Mouse (Mus musculus): Measurements from ENCODE around the gene Dapl1.

The Dapl1 gene

DNA sequence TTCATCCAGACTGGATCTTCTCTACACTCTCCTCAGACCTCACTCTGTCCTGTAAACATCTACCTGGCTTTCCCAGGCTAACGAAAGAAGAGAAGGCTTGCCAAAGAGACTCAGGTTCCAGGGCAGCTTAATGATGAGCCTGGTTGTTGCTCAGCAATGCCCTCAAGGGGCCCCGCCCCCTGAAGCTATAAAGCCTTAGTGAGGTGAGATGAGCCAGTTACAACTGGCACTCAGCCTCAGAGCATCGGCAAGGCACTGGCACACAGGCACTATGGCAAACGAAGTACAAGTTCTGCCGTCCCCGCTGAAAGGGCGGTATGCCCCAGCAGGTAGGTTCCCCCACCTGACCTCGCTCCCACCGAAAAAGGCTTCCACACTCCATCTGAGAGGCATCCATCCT is at the start of gene Dapl1:
Gene Dapl1 (plus strand): TSS at position 216 of the 400 bp plus-strand sequence.
- DNase-seq (ENCODE audit: low read depth): no peak

DNA sequence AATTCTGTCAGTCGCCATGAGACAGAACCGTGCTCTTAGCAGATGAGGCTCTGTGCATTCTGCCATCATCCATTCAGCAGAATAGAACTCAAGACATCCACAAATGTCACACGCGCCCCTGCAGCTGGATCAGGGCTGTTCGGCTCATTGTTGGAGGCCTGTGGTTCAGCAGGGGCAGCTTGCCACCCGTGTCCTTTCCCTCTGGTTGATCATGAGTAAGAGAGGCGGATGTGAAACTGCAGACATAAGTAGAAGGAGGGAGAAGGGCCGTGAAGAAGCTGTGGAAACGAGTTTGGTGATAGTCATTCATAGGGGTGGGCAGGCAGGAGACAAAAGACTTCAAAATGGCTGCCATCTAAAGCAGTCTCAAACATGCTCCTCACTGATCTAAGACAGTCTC is 49.6 kb upstream of the Dapl1 start:
- no peak for DNase-seq (ENCODE audit: low read depth)

DNA sequence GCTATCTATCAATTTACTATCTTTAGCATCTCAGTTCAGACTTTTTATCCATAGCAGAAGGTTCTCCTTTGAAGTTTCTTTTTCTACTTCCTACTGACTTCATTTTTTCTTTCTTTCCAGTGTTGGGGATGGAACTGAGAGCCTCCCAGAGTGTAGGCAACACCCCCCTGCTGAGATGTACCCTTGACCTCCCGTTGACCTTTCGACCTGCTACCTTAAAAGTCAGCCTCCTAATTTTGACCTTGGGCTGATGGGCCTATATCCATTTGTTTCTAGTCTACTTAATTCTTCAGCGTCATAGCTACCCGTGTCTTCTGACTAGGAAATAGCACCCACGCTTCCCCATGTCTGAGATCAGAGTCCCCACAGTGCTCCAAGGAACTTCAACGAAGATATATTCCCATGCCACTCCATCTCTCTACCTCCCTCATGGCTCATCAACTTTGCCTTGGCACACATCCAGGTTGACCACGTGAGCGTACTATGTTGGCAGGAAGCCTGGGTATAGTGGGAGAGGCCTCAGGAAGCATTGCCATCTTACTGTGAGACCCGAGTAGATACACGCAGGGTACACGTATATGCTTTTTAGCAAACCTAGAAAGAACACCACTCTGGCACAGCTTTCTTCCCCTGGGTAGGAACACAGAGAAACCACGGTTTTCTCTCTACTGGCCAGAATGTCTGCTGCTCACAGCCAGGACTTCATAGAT is 46.6 kb upstream of the Dapl1 start:
- no peak for DNase-seq (ENCODE audit: low read depth)

DNA sequence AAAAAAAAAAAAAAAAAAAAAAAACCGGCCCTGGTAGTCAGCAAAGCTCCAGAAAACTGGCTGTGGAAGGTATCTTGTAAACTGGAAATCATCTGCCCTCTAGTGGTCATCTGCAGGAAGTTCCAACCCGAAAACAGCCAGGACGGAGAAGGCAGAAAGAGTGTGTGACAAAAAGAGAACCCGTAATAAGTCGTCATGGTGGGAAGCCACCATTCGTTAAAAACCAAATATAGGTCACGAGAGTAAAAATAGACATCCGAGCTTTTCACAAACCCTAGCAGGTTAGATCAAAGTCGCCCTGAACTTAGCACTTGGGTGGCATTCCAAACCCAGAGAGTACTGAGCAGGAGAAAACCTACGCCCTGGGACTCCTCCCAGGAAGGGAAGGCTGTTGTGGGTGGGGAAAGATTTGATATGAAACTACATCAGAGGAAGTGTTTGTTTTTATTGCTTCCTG is 45.9 kb upstream of the Dapl1 start:
- DNase-seq (ENCODE audit: low read depth): peak; percentile 58

DNA sequence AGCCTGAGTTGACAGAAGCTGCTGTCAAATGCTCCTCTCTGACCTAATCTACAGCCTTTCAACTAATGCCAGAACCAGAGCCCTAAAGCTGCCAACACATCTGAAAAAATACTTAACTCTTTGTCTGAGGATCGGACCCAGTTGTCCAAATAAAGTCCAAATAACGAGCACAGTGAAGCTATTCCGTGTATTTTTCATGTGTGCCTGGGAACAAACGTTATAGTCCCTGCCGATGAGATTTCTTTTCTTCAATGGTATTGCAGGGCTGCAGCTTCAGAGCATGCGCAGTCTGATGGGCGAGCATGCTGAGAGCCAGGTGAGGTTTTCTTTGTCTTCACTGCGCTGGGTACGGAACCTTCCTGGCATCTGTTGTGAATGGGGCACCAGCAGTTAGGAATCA is 44.6 kb upstream of the Dapl1 start:
- DNase-seq (ENCODE audit: low read depth): no peak

DNA sequence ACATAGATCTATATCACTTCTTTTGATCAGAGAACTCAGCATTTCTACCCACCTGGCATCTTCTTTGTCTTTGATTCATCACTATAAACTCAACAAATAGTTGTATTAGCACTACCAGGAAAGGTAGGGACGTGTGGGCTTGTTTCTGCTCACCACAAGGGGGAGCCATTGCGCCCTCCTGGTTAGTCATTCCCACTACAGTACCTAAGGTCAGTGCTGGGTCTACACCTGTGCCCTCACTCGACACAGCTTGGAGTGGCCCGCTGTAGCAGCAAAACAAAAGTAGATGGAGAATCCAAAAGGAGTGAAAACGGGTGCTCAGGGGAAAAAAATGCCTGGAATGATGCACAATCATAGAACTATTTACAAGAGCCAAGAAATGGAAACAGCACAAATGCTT is 44.0 kb upstream of the Dapl1 start:
- DNase-seq (ENCODE audit: low read depth): no peak

DNA sequence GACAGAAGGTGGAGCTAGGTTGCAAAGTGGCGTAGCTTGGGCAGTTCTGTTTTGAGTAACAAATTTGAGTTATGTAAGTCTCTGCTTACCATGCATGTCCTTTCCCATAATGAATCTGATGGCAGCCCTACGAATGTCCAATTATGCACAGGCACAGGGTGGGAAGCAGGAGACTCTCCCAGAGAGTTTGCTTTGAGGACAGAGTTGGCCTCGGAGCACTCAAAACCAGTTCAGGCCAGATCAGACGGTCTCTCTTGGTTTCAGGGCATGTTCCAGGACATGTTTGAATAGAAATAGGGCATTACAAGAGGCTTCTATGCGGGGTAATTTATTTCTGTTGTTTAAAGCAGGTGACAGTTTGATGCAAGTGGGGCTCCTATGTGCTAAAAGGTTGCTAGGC is 42.8 kb upstream of the Dapl1 start:
- no peak for DNase-seq (ENCODE audit: low read depth)

DNA sequence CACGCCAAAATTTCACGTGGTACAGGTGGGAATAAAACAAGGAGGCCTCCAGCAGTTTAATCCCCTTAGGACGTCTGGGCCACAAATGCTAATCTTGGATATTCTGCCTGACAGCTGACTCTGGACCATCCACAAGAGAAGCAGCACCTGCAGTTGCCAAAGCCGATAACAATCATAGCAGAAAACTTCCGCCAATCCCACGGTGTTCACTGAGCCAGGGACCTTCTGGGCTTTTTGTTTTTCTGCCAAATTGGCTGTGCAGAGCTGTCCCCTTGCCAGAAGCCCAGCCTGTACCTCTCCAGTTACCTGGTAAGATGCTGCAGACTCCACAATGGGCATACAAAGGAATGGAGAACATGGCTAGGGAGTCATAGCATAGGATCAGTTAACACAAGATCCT is 37.8 kb upstream of the Dapl1 start:
- no peak for DNase-seq (ENCODE audit: low read depth)

DNA sequence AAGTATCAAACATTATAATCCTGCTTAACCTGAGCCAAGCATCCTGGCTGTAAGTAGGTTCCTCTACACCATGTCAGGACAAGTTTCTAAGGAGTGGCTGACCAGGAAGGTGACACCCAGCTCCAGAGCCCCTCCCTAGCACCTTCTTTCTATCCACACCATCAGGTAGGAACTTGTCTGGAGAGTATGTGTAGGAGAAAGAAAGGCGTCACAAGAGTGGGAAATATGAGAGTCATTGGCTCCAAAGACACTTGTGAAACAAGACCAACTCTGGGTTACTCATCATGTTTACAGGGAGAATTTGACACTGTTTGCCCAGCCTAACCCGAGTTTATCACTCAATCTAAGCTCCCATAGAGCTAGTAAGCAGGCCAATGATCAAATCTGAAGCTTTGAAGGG is 36.7 kb upstream of the Dapl1 start:
- no peak for DNase-seq (ENCODE audit: low read depth)

DNA sequence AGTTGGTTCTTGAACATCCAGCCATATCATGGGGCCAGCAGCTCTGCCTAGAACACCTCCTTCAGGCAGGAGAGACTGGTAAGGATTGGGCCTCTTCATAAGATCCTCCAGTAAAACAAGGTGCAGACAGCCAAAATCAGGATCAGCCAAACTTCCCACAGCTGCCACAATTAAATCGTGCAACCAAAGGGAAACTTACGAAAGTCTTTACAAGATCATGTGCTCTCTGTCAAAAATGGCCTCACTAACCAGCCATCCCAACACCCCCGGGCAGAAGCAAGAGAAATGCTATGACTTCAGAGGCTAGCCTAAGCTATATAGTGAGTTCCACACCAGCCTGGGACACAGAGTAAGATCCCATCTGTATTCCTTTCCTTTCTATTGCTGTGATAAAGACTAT is 35.9 kb upstream of the Dapl1 start:
- no peak for DNase-seq (ENCODE audit: low read depth)

DNA sequence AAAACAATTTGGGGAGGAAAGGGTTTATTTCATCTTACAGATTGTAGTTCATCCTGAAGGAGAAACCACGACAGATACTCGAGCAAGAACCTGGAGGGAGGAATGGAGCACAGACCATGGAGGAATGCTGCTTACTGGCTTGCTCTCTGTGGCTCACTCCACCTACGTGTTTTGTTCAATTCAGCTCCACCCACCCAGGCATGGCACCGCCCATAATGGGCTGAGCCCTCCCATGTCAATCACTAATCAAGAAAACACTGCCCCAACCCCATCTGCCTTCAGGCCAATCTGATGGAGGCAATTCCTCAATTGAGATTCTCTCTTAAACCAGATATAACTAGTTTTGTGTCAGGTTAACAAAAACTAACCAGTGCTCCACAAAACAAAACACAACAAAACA is 35.5 kb upstream of the Dapl1 start:
- no peak for DNase-seq (ENCODE audit: low read depth)

DNA sequence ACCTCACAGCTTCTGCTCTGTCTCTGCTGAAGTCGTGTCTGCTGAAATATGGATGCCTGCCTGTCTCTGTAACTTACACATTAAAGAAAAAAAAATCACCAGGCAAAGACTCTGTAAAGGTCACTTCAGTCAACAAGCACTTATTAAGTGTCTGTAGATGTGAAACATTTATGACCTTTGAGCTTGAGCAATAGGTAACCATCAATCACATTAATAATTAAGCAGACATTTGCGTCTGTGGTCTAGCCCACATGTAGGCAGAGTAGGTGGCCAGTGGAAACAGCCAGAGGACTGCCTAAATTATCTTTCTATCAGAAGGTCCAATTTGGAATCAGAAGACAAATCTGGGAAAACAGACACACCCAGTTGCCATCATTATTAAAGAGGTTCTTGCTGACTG is 32.8 kb upstream of the Dapl1 start:
- no peak for DNase-seq (ENCODE audit: low read depth)

DNA sequence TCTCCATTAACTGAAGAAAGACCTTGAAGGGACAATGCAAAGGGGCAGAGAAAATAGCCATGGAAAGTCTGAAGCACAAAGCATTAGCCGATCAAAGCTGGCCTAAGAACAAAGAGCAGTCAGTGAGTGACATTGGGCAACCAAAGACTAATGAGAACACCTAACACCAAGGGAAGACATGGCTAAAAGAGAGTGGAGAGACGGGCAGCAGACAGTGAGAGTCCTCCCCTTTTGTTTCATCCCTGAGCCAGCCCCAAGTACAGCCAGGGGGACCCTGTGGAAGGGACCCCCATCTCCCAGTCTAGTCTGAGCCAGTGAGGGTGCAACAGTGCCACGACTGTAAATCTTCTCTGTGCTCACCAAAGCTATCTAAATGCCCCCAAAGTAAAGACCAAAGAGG is 32.4 kb upstream of the Dapl1 start:
- no peak for DNase-seq (ENCODE audit: low read depth)

DNA sequence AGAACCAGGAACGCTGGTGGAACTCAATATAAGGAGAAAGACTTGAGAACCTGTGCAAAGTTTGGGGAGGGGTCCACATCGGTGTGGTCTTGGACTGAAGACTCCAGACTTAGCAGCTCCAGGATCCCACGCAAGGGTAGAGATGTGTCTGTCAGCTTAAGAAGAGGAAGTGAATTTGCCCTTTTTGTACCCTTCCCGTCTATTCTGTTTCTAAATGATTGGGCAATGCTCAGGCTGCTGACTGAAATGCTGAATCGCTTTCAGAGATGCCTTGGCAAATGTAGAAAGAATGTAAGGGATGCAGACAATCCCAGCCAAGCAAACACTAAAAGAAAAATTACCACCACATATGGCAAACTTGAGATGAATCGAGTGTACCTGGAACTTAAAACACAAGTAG is 22.4 kb upstream of the Dapl1 start:
- DNase-seq (ENCODE audit: low read depth): no peak

DNA sequence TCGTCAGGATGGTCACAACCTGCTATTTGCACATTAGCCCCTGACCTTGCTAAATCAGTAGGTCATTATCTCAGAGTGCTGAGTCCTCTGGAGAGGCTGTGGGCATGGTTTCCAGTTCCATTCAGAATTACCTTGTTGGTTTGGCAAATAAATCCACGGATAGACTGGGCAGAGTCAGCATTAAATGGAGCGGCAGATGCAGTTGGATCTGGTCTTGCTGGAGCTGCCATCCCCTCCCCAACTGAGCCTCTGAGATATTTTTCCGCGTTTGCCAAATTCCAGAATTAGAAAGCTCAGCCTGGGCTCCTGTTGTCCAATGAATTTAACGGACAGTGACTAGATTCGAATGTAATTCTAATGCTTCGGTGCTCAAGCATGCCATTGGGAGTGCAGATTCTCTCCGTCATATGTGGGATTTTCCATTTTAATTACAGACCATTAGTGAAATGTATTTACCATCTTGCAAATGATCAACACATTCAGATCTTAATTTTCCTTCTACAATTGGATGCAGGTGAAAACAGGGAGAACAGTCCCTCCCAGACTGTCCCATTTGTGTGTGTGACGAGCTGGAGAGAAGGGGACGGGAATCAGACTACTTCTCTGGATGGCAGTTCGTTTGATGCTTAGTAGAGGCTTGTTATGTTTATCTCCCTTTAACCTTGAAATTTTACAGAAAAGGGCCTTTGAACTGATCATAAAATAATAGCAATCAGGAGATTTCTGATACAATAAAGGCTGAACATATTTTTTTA is 20.8 kb upstream of the Dapl1 start:
- DNase-seq (ENCODE audit: low read depth): no peak

DNA sequence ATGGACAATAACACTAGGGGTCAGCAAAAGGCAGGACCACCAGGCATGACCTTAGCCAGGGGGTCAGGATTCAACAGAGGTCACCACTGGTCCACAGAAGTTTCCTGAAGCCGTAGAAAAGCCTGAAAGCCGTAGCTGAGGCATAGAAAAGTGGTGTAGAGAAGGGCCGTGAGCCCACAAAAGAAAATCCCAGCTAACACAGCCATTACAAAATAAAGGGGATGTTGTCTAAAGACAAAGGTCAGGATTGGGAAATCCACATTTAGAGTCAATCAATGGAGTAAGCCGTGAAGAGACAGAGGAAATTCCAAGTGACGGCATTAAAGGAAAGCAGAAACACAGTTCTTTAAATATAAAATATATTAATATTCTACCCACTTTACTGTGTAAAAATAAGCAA is 18.8 kb upstream of the Dapl1 start:
- no peak for DNase-seq (ENCODE audit: low read depth)

DNA sequence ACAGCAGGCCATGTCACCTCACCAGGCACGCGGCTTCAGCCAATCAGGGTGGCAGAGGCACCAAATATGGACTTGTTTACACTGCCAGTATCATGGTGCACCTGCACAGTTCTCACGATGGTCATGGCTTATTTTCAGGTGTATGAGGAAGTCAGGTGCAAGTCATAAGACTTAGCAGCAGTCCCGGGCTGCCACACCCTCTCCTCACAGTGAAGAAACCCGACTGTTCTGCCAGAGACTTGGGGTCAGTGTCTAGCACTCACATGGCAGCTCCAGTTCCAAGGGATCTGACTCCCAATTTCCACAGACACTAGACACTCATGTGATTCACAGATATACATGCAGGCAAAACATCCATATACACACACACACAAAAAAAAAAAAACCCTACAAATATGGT is 18.1 kb upstream of the Dapl1 start:
- no peak for DNase-seq (ENCODE audit: low read depth)

DNA sequence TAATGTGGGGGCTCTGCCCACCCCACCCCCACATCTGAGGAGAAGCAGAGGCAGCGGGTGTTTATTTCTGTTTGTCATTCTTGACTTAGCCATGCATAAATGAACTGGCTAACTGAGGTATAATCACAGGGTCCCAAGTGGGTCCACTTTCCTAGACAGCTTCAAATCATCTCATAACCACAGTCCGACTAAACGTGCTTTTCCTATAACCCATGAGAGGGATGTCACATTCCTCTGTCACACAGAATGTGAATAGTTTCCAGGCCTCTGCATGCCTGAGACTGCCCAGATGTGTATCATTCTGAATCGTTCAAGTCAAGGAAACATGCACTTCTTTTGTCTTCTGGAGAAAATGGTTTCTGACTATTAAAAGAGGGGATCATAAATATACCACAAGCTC is 17.4 kb upstream of the Dapl1 start:
- DNase-seq (ENCODE audit: low read depth): no peak

DNA sequence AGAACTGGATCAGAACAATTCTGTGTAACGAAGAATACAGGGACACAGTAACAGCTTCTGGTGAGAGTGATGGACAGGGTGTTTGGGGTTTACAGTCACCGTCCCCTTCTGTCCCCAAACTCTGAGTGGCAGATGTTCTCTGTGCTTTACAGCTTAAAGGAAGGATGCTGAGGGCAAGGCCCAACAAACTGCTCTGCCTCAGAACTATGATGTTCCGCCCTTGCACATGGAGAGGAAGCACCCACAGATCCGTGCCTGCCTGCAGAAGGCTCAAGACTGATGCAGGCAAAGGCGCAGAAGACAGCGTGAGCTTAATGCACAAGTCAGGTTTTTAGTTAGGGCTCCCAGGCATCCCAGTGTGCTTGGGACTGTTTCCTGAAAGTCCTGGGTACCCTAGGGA is 16.5 kb upstream of the Dapl1 start:
- no peak for DNase-seq (ENCODE audit: low read depth)

DNA sequence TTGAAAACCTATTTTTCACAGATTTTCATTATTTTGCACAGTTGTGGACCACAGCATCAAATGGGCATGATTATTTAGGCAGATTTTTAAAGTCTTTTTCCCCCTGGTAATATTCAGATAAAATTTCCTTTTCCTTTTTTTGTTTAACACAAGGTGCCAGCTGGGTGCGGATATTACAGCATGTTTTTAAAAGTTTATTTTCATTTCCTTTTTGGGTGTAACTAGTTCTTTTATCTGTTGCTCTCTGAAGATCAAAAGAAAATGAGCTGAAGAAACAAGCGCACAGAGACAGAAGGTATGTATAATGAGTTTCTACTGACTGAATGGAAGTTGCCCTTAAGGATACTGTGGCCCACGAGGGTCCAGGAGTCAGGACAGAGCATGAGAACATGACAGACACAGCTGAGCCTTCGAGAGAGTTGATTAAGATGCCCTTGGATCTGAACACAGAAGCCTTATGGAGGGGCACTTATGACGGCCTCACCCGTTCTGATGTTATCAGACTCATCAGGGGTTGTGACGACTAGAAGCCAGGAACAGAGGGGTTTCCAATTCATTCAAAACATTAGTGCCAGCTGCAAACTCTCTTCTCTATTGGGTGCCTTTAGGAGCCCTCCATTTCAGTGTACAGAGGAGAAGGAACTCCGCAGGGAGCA is 14.7 kb upstream of the Dapl1 start:
- no peak for DNase-seq (ENCODE audit: low read depth)

DNA sequence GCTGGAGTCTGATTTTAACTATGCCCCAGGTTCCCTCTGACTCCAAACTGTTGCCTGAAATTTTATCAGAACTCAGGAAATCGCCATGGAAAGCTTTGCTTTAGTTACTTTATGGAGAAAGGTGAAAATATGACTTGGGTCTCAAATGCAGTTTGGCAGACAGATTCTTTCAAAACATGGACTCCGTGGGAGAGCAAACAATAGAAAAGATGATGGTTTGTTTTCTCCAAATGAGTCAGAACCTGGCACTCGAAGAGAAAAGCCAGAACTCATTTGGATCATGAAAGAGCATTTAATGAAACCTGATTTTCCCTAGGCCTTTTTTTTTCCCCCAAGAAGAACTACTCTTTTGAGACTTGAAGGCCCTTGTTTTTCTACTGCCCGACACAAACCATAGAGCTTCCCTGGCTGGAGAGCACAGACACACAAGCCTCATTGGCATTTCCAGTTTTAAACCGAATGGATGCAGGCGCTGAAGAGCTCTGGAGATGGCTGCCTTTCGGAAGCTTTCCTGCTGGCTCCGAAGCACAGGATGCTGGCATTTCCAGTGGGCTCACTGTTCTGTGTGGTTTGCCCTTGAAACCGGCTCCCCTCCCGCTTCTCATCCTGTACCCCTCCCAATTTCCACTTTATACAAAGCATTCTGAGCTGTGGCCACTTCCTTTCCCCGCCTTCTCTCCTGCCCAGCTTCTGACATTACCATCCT is 14.0 kb upstream of the Dapl1 start:
- DNase-seq (ENCODE audit: low read depth): no peak

DNA sequence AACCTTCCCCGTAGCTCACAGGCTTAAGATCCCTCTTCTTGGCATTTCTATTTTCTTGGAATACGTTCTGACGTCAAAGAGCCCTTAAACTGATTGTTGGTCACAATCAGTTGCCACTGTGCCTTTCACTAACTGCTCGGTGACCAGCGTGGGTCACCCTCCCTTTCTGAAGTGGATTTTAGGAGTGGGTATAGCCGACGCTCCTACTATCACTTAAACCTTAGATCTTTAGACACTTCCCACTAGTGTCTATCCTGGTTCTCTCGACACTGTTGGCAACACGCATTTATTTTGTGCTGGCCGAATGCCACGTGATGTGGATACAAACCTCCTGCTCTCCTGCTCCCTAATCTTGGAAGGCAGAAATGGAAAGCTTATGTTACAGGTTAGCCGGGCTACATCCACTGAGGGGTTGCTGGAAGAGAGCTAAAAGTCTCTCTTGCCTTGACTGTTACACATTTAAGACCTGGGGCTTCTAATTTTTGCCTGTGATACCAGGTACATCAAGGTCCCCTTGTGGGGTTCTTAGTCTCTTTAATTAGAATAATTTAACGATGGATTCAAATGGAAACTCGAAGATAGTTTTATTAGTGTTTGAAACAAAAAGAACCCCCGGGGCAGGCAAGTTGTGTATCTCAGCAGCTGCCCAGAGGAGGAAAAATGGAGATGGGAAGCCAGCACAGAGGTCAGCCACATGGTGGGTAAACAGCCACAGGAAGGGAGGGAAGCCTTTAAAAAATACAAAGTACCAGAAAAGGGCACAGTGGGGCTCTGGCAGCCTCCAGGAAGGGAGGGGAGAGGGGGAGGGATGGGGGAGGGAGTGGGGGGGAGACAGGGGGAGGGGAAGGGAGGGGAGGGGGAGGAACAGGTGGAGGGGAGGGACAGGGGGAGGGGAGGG is 13.2 kb upstream of the Dapl1 start:
- DNase-seq (ENCODE audit: low read depth): no peak
